Mouse (Mus musculus) C2C12 (cell line): ENCODE measurements around the gene Zbtb17. TPM values are rescaled to one million over a fixed set of nuclear protein-coding genes. Genes with fewer than 3 reads are reported as not detected.

Experiments
- H3K27me3 ChIP-seq: one replicate; pipeline ENCODE4 v1.6.1; 2011; ENCODE audit not compliant: control insufficient read depth, insufficient read depth, insufficient read length
- H3K36me3 ChIP-seq: one replicate; pipeline ENCODE4 v1.6.1; 2011; ENCODE audit not compliant: control insufficient read depth, insufficient read depth
- H3K4me3 ChIP-seq: one replicate; pipeline ENCODE4 v1.5.1; 2011; ENCODE audit warnings: mild to moderate bottlenecking, control low read depth; ENCODE audit not compliant: poor library complexity, insufficient read depth, severe bottlenecking
- H3K79me2 ChIP-seq: one replicate; pipeline ENCODE4 v1.6.1; 2011; ENCODE audit not compliant: control insufficient read depth, insufficient read depth
- H3K79me3 ChIP-seq: one replicate; pipeline ENCODE4 v1.6.1; 2011; ENCODE audit warnings: low read depth, control low read depth
- H3ac ChIP-seq: one replicate; pipeline ENCODE3; 2011; ENCODE audit warnings: low read depth; ENCODE audit not compliant: control insufficient read depth, insufficient read length
- CEBPB ChIP-seq: IDR thresholded peaks from one replicate; pipeline ENCODE4 v1.6.1; 2011; ENCODE audit warnings: low read depth, mild to moderate bottlenecking, control low read depth, moderate library complexity
- CTCF ChIP-seq: IDR thresholded peaks from one replicate; pipeline ENCODE4 v1.5.1; 2011; ENCODE audit not compliant: control insufficient read depth, insufficient read depth, insufficient read length
- FOSL1 ChIP-seq: IDR thresholded peaks from one replicate; pipeline ENCODE4 v1.8.0; 2011; ENCODE audit warnings: mild to moderate bottlenecking, low read length; ENCODE audit not compliant: poor library complexity, insufficient read depth, severe bottlenecking
- MAX ChIP-seq: IDR thresholded peaks from one replicate; pipeline ENCODE4 v1.6.1; 2011; ENCODE audit warnings: mild to moderate bottlenecking, control low read depth
- MYOD1 ChIP-seq: IDR thresholded peaks from one replicate; pipeline ENCODE4 v1.6.1; 2011; ENCODE audit warnings: low read depth; ENCODE audit not compliant: control insufficient read depth, insufficient read length
- MYOG ChIP-seq: IDR thresholded peaks from one replicate; pipeline ENCODE4 v1.6.1; 2011; ENCODE audit not compliant: control insufficient read depth, insufficient read length; ENCODE audit errors: extremely low read depth
- USF1 ChIP-seq: IDR thresholded peaks from one replicate; pipeline ENCODE4 v1.6.1; 2011; ENCODE audit warnings: low read depth, mild to moderate bottlenecking, control low read depth, moderate library complexity
- polyA plus RNA-seq: library from polyadenylated mRNA; unstranded; fragments of >200 nt; fragmentation: generic; extraction: Trizol; gene quantifications from one replicate; pipeline ENCODE4 v1.2.1, GENCODE M21; 2012; ENCODE audit warnings: missing spikeins

The Zbtb17 gene
- polyA plus RNA-seq, 1 experiment = 30.3 TPM

GRCm38 (mm10) chr4:141454581-141455350, 10.3 kb downstream of the Zbtb17 start:
- Histone ChIP-seq H3K36me3 (peaks cover 44% of the 10 kb centered on the region), H3ac (peak overlapping the region; percentile 27), H3K27me3 (no peaks in the 10 kb centered on the region), H3K79me2 (peaks cover 93% of the 10 kb centered on the region), H3K79me3 (peaks cover 52% of the 10 kb centered on the region), H3K4me3 (no peak overlapping the region)
- TF ChIP-seq FOSL1 (no peak), MYOG (no peak), MAX (no peak), MYOD1 (no peak), CTCF (no peak), USF1 (no peak), CEBPB (no peak)

DNA sequence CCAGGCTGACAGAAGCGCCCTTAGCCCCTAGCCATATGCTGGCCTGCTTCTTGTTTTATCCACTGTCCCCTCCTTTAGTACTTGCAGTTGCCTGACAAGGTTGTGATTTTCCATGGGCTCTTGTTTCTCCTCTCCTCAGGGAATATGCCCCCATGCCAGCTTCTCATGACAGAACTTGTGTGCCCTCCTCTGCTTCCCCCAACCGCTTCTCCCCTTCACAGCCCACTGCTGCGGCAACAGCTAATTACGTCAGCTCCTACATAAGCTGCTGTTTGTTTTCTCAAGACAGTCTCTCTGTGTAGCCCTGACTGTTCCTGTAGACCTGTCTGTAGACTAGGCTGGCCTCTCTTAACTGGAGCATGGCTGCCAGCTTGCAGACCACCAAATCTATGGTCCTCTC, 11.1 kb downstream of the Zbtb17 start:
- no peak overlapping the region for H3ac ChIP-seq
- no peak overlapping the region for H3K4me3 ChIP-seq
- H3K36me3 ChIP-seq = peaks cover 44% of the 10 kb centered on the region
- no peak for TF ChIP-seq CEBPB
- TF ChIP-seq MYOD1 = no peak
- TF ChIP-seq MAX = no peak
- TF ChIP-seq FOSL1 = no peak
- no peak for TF ChIP-seq USF1
- no peak for TF ChIP-seq CTCF
- TF ChIP-seq MYOG = no peak
- H3K79me3 ChIP-seq = peaks cover 57% of the 10 kb centered on the region
- H3K27me3 ChIP-seq = no peaks in the 10 kb centered on the region
- H3K79me2 ChIP-seq = peaks cover 93% of the 10 kb centered on the region

- peaks cover 46% of the 10 kb centered on the region for H3K36me3 ChIP-seq
Observed at GRCm38 (mm10) chr4:141456193-141456938, 11.9 kb downstream of the Zbtb17 start.

GRCm38 (mm10) chr4:141458236-141458635, 13.8 kb downstream of the Zbtb17 start:
- Histone ChIP-seq H3ac (no peak overlapping the region), H3K27me3 (no peaks in the 10 kb centered on the region), H3K79me3 (peaks cover 36% of the 10 kb centered on the region), H3K36me3 (peaks cover 42% of the 10 kb centered on the region), H3K4me3 (no peak overlapping the region), H3K79me2 (peaks cover 70% of the 10 kb centered on the region)
- TF ChIP-seq USF1 = no peak
- no peak for TF ChIP-seq MAX
- TF ChIP-seq FOSL1 = no peak
- no peak for TF ChIP-seq MYOD1
- TF ChIP-seq CEBPB = no peak
- TF ChIP-seq CTCF = no peak
- TF ChIP-seq MYOG = no peak

More at GRCm38 (mm10) chr4:141456193-141456938, 11.9 kb downstream of the Zbtb17 start:
- Histone ChIP-seq H3K79me2 (peaks cover 89% of the 10 kb centered on the region), H3K79me3 (peaks cover 51% of the 10 kb centered on the region), H3ac (no peak overlapping the region), H3K27me3 (no peaks in the 10 kb centered on the region), H3K4me3 (no peak overlapping the region)
- TF ChIP-seq CEBPB (no peak), MAX (no peak), CTCF (no peak), FOSL1 (no peak), USF1 (no peak), MYOD1 (no peak), MYOG (no peak)

- Histone ChIP-seq H3K79me3 (peaks cover 32% of the 10 kb centered on the region), H3ac (no peak overlapping the region), H3K36me3 (peaks cover 46% of the 10 kb centered on the region), H3K4me3 (no peak overlapping the region), H3K79me2 (peaks cover 64% of the 10 kb centered on the region), H3K27me3 (no peaks in the 10 kb centered on the region)
- TF ChIP-seq MAX (no peak), CEBPB (no peak), USF1 (no peak), MYOD1 (no peak), CTCF (no peak), MYOG (no peak), FOSL1 (no peak)
Observed at GRCm38 (mm10) chr4:141458888-141459287, 14.4 kb downstream of the Zbtb17 start.
